9 mouse cellular contexts compared by ENCODE assay signal in the genomic region with DNA sequence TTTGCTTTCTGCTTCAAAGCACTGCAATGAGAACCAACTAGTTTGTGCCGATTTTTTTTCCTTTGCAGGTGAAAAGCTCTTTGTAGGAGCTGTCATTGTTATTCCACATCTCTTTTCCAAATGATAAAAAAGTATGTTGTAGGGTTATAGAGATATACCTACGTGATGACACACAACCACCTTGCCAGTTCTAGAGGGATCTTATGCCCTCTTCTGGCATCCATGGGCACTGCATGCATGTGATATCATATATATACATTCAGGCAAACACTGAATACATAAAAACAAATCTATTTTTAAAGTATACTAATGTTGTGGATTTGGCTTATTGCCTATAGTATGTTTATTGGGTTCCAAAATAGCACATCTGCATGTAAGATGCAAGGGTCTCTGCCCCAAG.
DNase-seq lines count a peak whose midpoint lies in the region; ATAC-seq and TF ChIP-seq lines count a peak whose summit lies in the region.
"Had no signal": no experiment of that assay in that cellular context is flagged by ENCODE, and none has a peak within 500 bp of the region (broad histone marks: within the 10 kb centered on the region; RNA-seq: fewer than 3 reads in every experiment).

No protein-coding gene starts in this region.

- no peaks in the 10 kb centered on the region for H3K36me3 ChIP-seq in liver, embryonic 14.5 days (replicated peaks; ENCODE audit: control insufficient read depth, insufficient read depth, low read depth)
- H3K36me3 ChIP-seq in liver, embryonic 11.5 days (ENCODE audit: control insufficient read depth, insufficient read depth, low read length): no peaks in the 10 kb centered on the region
- H3K36me3 ChIP-seq in forebrain, embryonic 11.5 days (ENCODE audit: control insufficient read depth, insufficient read depth, low read length): no peaks in the 10 kb centered on the region
- H3K36me3 ChIP-seq: limb, embryonic 15.5 days had no signal

- ATAC-seq in liver, embryonic 14.5 days (ENCODE audit: insufficient read depth): no peak
- ATAC-seq in liver, embryonic 11.5 days (replicated peaks; ENCODE audit: low FRiP score): no peak
- ATAC-seq in Patski: no peak
- no peak for ATAC-seq in forebrain, embryonic 11.5 days (replicated peaks; ENCODE audit: low FRiP score)

- peak; percentile 45; the same call in 1 of the 2 replicates for TF ChIP-seq CTCF in liver, embryonic 14.5 days (IDR thresholded peaks at IDR 0.05; ENCODE audit: low read depth)
- peak; percentile 62 for TF ChIP-seq CTCF in Patski (IDR thresholded peaks at IDR 0.05)

- no peak overlapping the region for H3K27ac ChIP-seq in liver, embryonic 14.5 days
- H3K27ac ChIP-seq in liver, embryonic 11.5 days (ENCODE audit: low read depth, low read length): no peak overlapping the region
- H3K27ac ChIP-seq in forebrain, embryonic 11.5 days (ENCODE audit: low read depth, low read length): no peak overlapping the region
- H3K27ac ChIP-seq: limb, embryonic 15.5 days had no signal

- no peak for TF ChIP-seq EP300 in liver, embryonic 14.5 days (IDR thresholded peaks at IDR 0.05; ENCODE audit: low read depth)

- no peak overlapping the region for H3K4me2 ChIP-seq in liver, embryonic 14.5 days (ENCODE audit: low read depth)
- no peak overlapping the region for H3K4me2 ChIP-seq in liver, embryonic 11.5 days
- H3K4me2 ChIP-seq in forebrain, embryonic 11.5 days (ENCODE audit: low read depth, low read length, severe bottlenecking): no peak overlapping the region
- H3K4me2 ChIP-seq: limb, embryonic 15.5 days had no signal

- H3K9ac ChIP-seq in liver, embryonic 14.5 days (replicated peaks): no peak overlapping the region
- H3K9ac ChIP-seq in liver, embryonic 11.5 days (ENCODE audit: low read depth, low read length): no peak overlapping the region
- H3K9ac ChIP-seq in forebrain, embryonic 11.5 days (ENCODE audit: low read length): no peak overlapping the region
- H3K9ac ChIP-seq: limb, embryonic 15.5 days had no signal

- H3K4me1 ChIP-seq in liver, embryonic 14.5 days (replicated peaks; ENCODE audit: control insufficient read depth in 2 of 2, insufficient read depth in 2 of 2, low read length in 1 of 2): no peaks in the 10 kb centered on the region
- H3K4me1 ChIP-seq in liver, embryonic 11.5 days (replicated peaks; ENCODE audit: control insufficient read depth, insufficient read depth, low read length): no peaks in the 10 kb centered on the region
- H3K4me1 ChIP-seq in forebrain, embryonic 11.5 days (replicated peaks; ENCODE audit: control insufficient read depth, insufficient read depth, low read length): peaks cover 2% of the 10 kb centered on the region; the same call in 1 of the 2 replicates

- DNase-seq in embryo, embryonic 10.5 days (ENCODE audit: low spot score): peak; percentile 21
- DNase-seq in embryo, embryonic 9.5 days (ENCODE audit: extremely low spot score): no peak
- no peak for DNase-seq in liver, embryonic 14.5 days (ENCODE audit: low read depth in 3 of 3, low spot score in 3 of 3)
- no peak for DNase-seq in liver, embryonic 11.5 days (ENCODE audit: low spot score)
- DNase-seq in Patski (ENCODE audit: low read depth, low spot score): no peak
- peak; percentile 48 for DNase-seq in lung, postnatal 14 days
- no peak for DNase-seq in ovary, postnatal 10 days (ENCODE audit: low spot score)
- no peak for DNase-seq in forebrain, embryonic 11.5 days (ENCODE audit: low spot score)

- no peak overlapping the region for H3K4me3 ChIP-seq in liver, embryonic 14.5 days (ENCODE audit: insufficient read depth in 1 of 2, low read depth in 2 of 2, low read length in 2 of 2)
- H3K4me3 ChIP-seq in liver, embryonic 11.5 days (ENCODE audit: low read depth, low read length): no peak overlapping the region
- no peak overlapping the region for H3K4me3 ChIP-seq in forebrain, embryonic 11.5 days (ENCODE audit: low read depth, low read length)
- H3K4me3 ChIP-seq: limb, embryonic 15.5 days had no signal

- no peaks in the 10 kb centered on the region for H3K27me3 ChIP-seq in liver, embryonic 14.5 days (ENCODE audit: control insufficient read depth, insufficient read depth, low read length)
- no peaks in the 10 kb centered on the region for H3K27me3 ChIP-seq in liver, embryonic 11.5 days (replicated peaks; ENCODE audit: control insufficient read depth, insufficient read depth, low read length)
- H3K27me3 ChIP-seq in Patski: no peaks in the 10 kb centered on the region
- no peaks in the 10 kb centered on the region for H3K27me3 ChIP-seq in forebrain, embryonic 11.5 days (ENCODE audit: control insufficient read depth, insufficient read depth, low read length)
- H3K27me3 ChIP-seq: limb, embryonic 15.5 days had no signal

- 37% methylated on average over 2 of the region's 2 CpGs for WGBS in liver, embryonic 14.5 days (ENCODE audit: insufficient replicate concordance)
- 60% methylated on average over 2 of the region's 2 CpGs for WGBS in liver, embryonic 11.5 days
- 73% methylated on average over 2 of the region's 2 CpGs for WGBS in forebrain, embryonic 11.5 days

- H3K9me3 ChIP-seq in liver, embryonic 14.5 days (ENCODE audit: control insufficient read depth, low read length): no peaks in the 10 kb centered on the region
- no peaks in the 10 kb centered on the region for H3K9me3 ChIP-seq in liver, embryonic 11.5 days (ENCODE audit: control insufficient read depth, low read length)
- H3K9me3 ChIP-seq in forebrain, embryonic 11.5 days (ENCODE audit: control insufficient read depth, low read length): no peaks in the 10 kb centered on the region
- H3K9me3 ChIP-seq: limb, embryonic 15.5 days had no signal

- in situ Hi-C loops in Patski (cut with MboI; ENCODE audit: low pct_unique_long_range_greater_than_20kb): loop anchor here (10.0 kb wide), 1 partner anchor 184 kb away; no protein-coding TSS in a partner anchor

- POLR2A ChIA-PET in Patski (lab: Charles Lee): no interaction called here

- CTCF ChIA-PET in Patski (lab: Charles Lee): no interaction called here

Comparison
In these comparisons a context has a peak if more than half of its experiments do, and no peak if none do; other contexts are left out.
1. DNase-seq: peak in embryo, embryonic 10.5 days (single experiment) and lung, postnatal 14 days (single experiment); none in embryo, embryonic 9.5 days (single experiment), liver, embryonic 14.5 days (0 of 3), liver, embryonic 11.5 days (single experiment), Patski (single experiment), ovary, postnatal 10 days (single experiment) and forebrain, embryonic 11.5 days (single experiment).